Mouse (Mus musculus): ENCODE data around the gene Mpl.

Mpl gene

DNA sequence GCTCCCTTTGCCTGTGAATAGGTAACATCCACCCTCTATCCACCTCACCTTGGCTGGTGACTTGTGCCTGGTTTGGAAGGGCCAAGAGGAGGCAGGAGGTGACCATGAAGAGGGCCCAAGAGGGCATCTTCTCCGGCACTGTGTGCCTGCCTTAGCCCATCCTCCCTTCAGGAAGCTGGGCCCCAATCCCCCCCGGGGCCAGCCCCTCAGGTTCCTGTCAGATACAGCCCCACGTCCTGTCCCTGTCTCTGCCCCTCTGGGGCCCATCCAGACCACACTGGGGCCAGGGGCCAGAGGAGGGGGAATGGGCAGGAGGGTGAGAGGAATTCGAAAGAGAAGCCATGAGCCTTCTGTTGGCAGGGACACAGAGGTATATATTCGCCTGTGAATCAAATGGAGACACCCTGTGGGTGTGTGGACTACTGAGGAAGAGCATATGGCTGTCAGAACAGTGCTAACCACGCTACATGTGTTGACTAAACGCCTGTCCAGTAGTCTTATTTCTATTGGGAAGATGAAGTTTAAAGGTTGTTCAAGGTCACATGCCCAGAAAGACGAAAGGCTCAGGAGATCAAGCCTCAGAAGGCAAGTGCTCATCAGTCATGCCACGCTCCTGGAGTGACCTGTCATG, at the start of gene Mpl:
Gene Mpl, minus strand, starts transcription at position 169 of the 631 bp plus-strand sequence.
- DNase-seq (ENCODE audit: low read depth, low spot score): no peak

- no peak for DNase-seq (ENCODE audit: low read depth, low spot score)
These were observed 48.2 kb upstream of the Mpl start for GRCm38 (mm10) chr4:118505551-118505950.

DNA sequence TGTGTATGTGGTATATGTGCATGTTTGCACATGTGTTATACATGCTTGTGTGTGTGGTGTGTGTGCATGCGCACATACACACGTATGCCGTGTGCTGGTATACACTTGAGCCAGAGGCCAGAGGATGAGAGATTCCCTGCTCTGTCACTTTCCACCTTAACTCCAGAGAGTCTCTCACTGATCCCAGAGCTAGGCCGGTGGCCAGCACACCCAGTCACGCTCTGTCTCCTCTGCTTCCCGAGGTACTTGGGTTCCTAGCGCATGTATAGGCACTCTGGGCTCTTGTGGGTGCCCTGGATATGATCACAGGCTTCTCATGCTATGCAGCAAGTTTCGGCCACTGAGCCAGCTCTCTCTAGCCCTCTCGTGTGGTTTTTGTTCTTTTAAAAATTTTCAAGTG, 43.5 kb upstream of the Mpl start:
- DNase-seq (ENCODE audit: low read depth, low spot score): no peak

GRCm38 (mm10) chr4:118500171-118500724, 42.9 kb upstream of the Mpl start:
- DNase-seq (ENCODE audit: low read depth, low spot score): no peak

GRCm38 (mm10) chr4:118490461-118490860, 33.1 kb upstream of the Mpl start:
- DNase-seq (ENCODE audit: low read depth, low spot score): no peak

GRCm38 (mm10) chr4:118489717-118490132, 32.4 kb upstream of the Mpl start, which contains the start of gene Tie1:
Gene Tie1 (minus strand): TSS chr4:118490061.
- DNase-seq (ENCODE audit: low read depth, low spot score): no peak

GRCm38 (mm10) chr4:118476773-118477530, 19.6 kb upstream of the Mpl start:
- no peak for DNase-seq (ENCODE audit: low read depth, low spot score)

DNA sequence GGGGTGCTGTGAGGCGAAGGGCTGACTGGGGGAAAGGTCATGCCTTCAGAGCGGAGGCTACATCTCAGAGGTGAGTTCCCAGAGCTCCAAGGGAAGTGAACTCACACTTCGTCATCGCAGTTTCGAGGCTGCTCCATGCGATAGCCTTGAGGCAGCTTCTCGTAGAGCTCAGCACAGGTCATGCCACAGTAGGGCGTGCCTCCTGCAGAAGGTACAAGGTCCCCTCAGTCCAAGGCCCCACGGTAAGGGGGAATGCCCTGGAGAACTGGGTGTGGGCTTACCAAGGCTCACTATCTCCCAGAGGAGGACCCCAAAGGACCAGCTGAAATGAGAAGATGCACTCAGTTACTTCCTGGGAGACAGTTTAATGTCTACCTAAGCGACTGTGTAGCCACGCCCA, 15.4 kb upstream of the Mpl start:
- no peak for DNase-seq (ENCODE audit: low read depth, low spot score)

GRCm38 (mm10) chr4:118471281-118471680, 14.0 kb upstream of the Mpl start:
- DNase-seq (ENCODE audit: low read depth, low spot score): no peak

DNA sequence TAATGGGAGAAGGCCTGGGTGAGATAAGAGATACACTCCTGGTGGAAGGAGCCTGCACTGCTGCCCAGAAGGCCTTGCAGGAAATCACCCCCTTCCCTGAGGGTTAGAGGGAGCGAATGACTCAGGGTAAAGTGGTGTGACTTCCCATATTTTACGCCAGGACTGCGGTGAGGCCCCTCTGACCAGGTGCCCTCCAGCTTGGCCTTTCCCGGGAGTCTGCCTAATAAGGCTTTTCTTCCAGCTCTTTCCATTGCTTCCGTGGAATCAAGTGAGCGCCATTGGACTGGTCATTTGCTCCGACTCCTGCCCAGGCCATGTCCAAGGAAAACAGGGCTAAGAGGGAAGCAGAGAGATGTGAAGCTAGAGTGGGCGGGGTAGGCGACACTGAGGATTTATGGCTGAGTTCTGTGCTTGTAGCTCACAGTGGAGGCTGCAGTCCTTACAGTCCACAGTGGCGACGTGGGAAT, 8.4 kb upstream of the Mpl start:
- no peak for DNase-seq (ENCODE audit: low read depth, low spot score)

- no peak for DNase-seq (ENCODE audit: low read depth, low spot score)
These were observed 7.6 kb upstream of the Mpl start for GRCm38 (mm10) chr4:118464956-118465355.

GRCm38 (mm10) chr4:118446415-118447153, 10.7 kb downstream of the Mpl start:
- DNase-seq (ENCODE audit: low read depth, low spot score): no peak

DNA sequence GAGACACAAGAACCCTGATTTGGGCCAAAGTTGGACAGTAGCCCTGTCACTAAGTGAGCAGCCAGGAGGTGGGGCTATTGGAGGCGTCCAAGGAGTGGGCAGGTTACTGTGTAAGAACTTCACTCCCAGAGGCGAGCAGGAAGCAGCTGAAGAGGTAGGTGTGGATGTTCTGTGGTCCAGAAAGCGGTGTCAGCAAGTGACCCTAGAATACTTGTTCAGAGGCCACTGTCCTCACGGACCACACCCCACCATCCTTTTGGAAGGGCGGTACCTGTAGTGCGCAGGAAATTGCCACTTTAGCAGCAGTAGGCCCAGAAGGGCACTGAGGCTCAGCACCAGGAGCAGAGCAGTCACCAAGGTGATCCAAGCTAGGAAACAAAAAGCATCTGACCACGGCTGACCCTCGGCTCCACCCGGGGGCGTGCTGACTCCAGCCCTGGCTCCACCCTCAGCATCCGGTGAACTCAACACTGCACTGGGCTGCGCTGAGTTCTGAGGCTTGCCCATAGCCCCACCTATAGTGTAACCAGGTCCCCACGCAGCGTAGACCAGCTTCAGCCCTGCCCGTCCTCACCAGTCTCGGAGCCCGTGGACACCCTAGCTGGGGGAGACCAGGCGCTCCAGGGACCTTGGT, 11.4 kb downstream of the Mpl start:
- DNase-seq (ENCODE audit: low read depth, low spot score): no peak

DNA sequence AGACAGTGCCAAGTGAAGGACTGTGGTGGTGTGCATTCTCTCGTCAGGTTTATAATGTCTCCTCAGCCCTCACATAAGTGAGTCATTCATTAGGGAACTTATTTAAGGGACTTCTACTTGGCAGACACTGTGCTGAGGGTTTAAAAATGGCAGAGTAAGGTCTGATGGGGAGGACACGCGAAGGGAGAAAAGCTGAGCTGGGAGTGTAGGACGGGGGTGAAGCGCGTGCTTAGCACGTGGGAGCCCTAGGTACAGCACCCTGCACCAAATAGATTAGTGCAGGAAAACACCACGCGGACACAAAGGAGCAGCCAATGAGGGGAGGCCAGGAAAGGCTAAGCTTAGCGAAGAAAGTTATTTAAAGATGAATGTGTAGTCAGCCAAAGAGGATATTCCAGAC, 12.2 kb downstream of the Mpl start:
- DNase-seq (ENCODE audit: low read depth, low spot score): no peak

- DNase-seq (ENCODE audit: low read depth, low spot score): no peak
These were observed 19.5 kb downstream of the Mpl start for GRCm38 (mm10) chr4:118437829-118438253.

GRCm38 (mm10) chr4:118436820-118437603, 20.3 kb downstream of the Mpl start, which contains the start of gene Cdc20:
Gene Cdc20 (minus strand): TSS chr4:118437352.
- DNase-seq (ENCODE audit: low read depth, low spot score): peak; percentile 92

GRCm38 (mm10) chr4:118432332-118432731, 25.0 kb downstream of the Mpl start:
- no peak for DNase-seq (ENCODE audit: low read depth, low spot score)

DNA sequence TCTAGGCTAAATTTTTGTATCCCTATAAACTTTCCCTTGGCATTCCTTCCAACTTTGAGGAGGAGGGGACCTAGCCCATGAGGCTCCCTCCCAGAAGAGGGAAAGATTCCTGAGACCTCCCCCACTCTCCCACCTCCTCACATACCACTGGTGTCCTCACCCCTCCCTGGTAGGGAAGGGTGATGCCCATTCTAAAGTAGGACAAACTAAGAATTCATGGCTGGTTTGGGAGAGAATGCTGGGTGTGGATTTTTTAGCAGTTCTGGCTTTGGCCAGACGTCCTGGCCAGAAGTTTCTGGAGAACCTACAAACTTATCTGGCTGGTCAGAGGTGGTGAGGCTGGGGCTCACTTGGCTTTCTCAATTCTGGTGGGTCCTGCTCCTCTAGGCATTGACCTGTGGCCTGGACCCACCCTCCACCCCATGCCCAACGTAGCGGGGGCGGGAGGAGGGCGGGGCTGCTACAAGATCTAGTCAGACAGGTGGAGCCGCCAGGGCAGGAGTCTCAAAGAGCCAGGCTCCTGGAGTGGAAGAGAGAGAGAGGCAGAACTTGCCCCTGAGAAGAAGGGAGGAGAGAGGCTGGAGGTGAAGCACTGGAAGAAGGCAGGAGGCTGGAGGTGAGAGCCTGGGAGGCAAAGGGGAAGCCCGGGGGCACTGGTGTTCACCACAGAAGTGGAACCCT, 28.0 kb downstream of the Mpl start:
- DNase-seq (ENCODE audit: low read depth, low spot score): no peak

DNA sequence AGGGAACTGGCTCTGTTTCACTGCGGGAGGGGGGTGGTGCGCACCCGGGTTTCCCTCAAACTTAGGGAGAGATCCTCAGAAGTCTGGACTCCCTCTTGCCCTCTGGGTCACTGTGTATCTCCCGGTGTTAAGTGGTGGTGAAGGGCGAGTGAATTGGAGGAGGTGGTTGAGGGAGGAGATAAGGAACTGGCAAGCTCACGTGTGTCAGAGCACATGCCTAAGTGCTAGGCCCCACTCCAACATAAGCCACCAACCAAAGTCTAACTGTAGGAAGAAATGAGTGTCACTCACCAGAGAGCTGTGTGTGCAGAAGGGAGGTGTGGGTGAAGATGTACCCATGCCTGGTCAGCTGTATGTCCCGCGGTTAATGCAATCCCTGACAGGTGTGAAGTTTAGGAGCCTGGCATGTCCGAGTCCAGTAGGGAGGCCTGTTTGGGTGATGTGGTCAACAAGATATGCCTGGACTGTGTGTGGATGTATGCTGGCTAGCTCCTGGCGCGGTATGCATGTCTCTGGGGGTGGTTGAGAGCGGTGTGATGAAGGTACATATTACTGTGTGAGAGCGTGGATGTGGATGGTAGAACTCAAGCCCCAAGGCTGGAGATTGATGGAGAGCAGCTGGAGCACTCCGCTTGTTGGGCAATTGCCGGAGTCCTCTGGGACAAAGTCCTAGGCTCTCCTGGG, 28.6 kb downstream of the Mpl start:
- DNase-seq (ENCODE audit: low read depth, low spot score): no peak
